Mouse (Mus musculus) layer of hippocampus, adult 9-11 months (tissue): ENCODE results near the gene Tbc1d22a.
"Not testable (repeated sequence)": the region's sequence is repeated elsewhere in the genome, so short reads cannot be mapped to it uniquely, and the experiment has no call there.

Experiments used
- DNase-seq: peaks from one replicate; pipeline ENCODE4 v3.0.0; 2022

The Tbc1d22a gene

GRCm38 (mm10) chr15:86205300-86205699 lies 9.0 kb upstream of the Tbc1d22a start:
- DNase-seq = no peak

GRCm38 (mm10) chr15:86206385-86206784 lies 7.9 kb upstream of the Tbc1d22a start:
- no peak for DNase-seq

GRCm38 (mm10) chr15:86212193-86212592 lies 2.1 kb upstream of the Tbc1d22a start:
- peak; percentile 75 for DNase-seq

GRCm38 (mm10) chr15:86214549-86215201 lies 416 bp downstream of the Tbc1d22a start:
- no peak for DNase-seq

DNA sequence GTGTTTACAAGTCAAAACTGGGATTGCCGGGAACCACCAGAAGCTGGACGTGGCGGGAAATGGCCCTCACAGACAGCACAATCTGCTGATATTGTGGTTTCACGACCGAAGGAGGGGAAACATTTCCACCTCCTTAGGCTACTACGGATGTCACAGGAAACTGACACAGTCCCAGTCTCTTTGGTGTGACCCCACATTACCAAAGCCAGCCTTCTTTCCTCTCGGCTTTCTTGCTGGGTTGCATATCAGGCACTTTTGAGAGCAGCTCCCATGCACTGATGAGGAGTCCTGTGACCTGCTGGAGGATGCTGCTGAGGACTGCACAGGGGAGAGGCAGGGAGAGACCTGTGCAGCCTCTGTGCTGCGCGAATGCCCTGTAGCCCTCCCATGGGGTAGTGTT lies 2.4 kb downstream of the Tbc1d22a start:
- DNase-seq = not testable (repeated sequence)

DNA sequence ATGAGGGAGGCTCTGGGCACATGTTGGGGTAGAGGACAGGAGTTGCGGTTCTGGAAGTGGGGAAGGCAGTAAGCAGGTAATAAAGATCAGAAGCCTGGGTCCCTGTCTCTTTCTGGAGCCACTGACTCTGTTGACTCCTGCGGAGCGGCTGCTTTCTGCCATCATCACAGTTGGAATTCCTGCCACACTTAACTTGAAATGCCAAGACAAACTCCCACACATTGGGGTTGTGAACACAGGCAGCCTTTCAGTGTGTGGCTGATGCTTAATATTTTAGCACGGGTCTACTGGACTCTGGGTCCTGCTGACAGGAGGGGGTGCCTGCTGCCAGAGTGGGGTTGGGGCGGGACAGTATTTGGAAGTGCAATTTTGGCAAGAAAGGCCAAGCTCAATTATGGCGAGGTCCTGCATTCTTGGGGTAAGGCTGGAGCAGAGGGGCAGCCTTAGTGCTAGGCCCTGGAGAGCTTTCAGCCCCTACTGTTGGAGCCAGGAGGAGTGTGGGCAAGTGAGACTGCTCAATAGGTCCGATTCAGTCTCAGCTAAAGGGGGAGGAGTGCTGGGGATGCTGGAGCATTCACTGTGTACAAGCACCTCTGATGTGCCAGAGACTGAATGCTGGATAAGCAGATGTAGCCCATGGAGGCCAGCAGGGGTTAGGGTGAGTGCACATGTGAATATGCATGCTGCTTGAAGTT lies 5.4 kb downstream of the Tbc1d22a start:
- DNase-seq = peak; percentile 73

- no peak for DNase-seq
Observed at GRCm38 (mm10) chr15:86220229-86220630, 6.0 kb downstream of the Tbc1d22a start.

DNA sequence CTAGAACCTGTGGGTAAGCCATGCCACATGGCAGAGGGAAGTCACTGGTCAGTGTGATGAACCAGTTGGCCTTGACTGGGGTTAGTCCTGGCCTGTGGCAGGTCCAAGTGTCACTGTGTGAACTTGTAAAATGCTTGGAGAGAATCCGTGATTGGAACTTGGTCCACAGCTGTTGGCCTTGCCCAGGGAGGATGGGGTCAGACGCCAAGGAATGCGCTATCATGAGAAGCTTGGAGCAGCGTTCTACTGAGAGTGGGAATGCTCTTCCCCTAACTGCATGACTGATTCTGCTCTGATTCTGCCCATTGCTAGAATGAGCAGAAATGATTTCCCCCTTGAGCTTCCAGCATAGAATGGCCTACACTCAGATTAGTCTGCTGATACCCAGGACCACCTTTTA lies 6.5 kb downstream of the Tbc1d22a start:
- DNase-seq = no peak

GRCm38 (mm10) chr15:86221369-86221768 lies 7.1 kb downstream of the Tbc1d22a start:
- no peak for DNase-seq

GRCm38 (mm10) chr15:86221901-86222300 lies 7.6 kb downstream of the Tbc1d22a start:
- DNase-seq = not testable (repeated sequence)

DNA sequence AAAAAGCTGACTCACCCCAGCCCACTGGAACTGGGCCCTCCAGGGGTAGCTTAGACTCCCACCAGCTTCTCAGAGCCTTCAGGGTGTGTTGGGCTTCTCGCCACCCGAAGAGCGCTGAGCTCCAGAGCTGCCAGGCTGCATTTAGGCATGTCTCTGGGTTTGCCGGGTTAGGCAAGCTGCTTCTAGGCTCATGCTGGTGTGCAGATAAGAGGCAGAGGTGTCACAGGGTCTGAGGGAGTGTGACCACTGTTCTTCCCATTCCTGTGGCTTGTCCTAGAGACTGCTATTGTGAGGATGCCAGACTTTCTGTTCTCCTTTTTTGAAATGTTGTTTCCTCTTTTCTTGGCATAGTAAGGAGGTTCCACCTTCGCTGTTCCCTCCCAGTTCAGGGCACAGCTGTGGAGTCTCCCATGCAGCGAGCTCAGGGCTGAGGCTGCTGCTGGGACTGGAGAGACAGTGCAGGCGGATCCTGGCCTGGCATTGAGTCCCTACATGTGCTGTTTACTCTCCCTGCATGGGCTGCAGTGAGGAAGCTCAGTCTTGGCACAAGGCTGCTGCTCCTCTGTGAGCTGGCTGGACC lies 10.8 kb downstream of the Tbc1d22a start:
- DNase-seq = peak; percentile 81

DNA sequence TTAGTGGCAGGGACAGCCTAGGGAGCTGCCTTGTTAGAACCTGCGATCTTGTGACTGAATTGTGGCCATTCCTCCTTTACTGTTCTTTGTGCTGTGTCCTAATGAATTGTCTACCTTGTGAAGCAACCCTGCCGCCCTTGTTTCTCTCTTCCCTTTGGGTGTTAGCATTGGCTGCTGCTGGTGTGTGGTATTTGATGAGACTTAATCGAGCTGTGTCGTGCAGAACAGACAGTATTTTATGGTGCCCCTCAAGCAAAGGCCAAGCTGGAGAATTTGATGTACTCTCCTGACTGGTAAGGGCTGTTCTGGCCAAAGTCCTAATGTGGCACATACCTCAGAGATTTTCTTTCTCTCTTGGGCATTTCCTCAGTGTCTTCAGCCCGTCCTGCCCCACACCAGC lies 12.0 kb downstream of the Tbc1d22a start:
- DNase-seq = no peak

- DNase-seq = no peak
Observed at GRCm38 (mm10) chr15:86226968-86227367, 12.7 kb downstream of the Tbc1d22a start.

GRCm38 (mm10) chr15:86228186-86228585 lies 13.9 kb downstream of the Tbc1d22a start:
- peak; percentile 70 for DNase-seq

GRCm38 (mm10) chr15:86229088-86229487 lies 14.8 kb downstream of the Tbc1d22a start:
- no peak for DNase-seq

GRCm38 (mm10) chr15:86229623-86230022 lies 15.4 kb downstream of the Tbc1d22a start:
- DNase-seq = no peak

DNA sequence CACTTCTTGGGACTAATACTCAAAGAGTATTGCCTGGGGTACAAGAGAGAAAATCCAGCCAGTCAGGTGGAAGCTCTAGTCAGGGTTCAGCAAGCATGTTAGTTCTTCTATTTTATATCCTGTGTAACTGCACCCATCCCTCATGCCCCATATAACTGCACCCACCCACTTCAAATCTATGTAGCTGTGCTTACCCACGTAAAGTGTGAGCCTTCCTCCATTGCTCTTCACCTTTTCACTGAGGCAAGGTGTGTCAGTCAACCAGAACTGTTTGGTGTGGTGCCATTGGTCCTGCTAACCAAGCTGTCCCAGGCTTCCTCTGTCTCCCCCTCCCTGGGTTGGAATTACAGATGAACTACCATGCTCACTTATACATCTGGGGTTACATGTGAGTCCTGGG lies 16.9 kb downstream of the Tbc1d22a start:
- no peak for DNase-seq

GRCm38 (mm10) chr15:86231831-86232512 lies 17.7 kb downstream of the Tbc1d22a start:
- no peak for DNase-seq

DNA sequence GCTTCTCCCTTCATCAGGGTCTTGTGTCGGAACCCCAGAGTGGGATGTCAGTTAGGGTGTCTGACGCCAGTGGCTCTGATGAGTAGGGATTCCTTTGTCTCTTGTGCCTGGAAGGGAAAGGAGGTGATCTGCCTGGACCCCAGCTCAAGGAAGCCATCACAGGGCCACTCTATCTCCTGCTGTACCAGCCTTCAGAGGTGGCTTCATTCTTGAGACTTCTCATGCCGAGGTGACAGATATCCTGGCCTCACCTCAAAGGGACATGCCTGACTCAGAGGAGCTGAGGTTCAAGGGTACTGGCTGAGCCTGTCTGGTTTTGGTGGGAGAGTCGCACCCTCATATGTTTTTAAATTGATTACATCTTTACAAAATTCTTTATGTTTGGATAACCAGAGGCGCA lies 19.7 kb downstream of the Tbc1d22a start:
- DNase-seq = no peak

DNA sequence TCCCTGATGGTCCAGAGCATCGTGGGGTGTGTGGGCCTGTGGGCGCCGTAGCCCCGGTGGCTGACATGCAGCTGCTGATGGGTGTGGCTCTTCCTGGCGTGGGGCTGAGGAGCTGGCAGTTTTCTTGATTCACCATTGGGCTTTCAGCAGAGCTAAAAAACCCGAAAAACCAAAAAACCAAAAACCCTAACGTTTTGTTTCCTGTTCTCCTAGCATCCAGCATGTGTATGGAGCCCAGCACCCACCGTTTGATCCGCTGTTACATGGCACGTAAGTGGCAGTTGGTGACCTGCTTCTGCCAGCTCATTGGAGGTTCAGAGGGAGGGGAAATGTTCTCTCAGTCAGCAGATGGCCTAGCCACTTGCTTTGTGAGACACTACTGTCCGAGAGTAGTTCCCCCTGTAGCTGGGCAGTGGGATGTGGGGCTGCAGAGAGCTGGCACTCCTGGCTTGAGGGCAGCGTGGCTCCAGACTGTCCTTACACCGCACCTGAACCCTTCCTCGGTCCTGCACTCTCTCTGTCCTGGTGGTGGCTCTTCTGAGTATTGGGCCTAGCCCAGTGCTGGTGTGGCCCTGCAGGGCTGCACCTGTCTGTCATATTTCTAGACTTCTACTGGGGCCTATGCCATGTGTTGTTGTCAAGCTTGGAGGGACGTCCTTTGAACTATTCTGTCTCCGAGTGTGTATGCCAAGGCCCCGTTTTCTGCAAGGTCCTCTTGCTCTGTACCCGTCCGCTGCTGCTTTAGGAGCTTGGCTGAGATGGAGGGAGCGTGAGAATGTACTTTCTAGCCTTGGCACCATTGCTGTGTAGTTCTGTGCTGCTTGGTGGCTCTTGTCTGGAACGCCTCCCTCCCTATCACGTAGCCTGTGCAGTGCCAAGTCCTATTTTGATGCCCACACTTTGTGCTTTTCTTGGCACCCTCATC lies 20.5 kb downstream of the Tbc1d22a start:
- peak; percentile 58 for DNase-seq

DNA sequence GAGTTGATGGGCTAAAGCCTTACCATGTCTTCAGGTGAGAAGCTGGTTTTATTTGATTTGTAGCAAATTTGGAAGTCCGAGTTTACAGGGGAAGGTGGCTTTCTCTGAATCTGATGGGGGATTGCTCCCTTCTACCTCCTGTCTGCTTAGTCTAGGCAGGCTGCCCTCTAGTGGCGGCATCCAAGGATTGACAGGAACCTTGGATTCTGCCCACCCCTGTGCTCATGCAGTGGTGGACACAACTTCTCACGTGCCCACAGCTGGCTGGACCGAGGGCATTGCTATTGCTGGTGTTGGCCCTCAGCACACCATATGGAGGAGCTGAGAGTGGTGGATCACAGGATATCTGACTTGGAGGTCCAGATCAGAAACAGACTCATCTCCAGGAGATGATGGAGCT lies 22.0 kb downstream of the Tbc1d22a start:
- peak; percentile 64 for DNase-seq

- DNase-seq = no peak
Observed at GRCm38 (mm10) chr15:86238076-86238475, 23.8 kb downstream of the Tbc1d22a start.

DNA sequence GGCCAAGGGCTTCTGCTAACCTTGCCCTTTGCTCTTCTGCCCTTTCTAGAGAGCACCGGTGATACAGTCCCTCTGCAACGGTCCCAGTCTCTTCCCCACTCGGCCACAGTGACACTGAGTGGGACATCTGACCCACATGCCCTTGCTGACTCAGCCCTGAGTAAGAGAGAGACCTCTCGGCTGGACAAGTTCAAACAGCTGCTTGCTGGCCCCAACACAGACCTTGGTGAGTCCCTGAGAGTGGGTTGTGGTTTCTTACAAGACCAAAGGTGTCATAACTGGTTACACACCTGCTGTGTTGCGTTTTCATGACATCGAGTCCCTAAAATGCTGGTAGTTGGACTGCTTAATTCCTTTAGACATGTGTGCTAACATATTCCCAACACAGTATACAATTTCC lies 24.8 kb downstream of the Tbc1d22a start:
- no peak for DNase-seq
